Mouse (Mus musculus) fat pad, adult 2 months (tissue): ENCODE data around the gene Msln.

Experiments used
- DNase-seq: peaks from one replicate; pipeline ENCODE4 v3.0.0-alpha.2; 2011; ENCODE audit warnings: low read depth, low spot score; ENCODE audit errors: extremely low read depth

Gene Msln

DNA sequence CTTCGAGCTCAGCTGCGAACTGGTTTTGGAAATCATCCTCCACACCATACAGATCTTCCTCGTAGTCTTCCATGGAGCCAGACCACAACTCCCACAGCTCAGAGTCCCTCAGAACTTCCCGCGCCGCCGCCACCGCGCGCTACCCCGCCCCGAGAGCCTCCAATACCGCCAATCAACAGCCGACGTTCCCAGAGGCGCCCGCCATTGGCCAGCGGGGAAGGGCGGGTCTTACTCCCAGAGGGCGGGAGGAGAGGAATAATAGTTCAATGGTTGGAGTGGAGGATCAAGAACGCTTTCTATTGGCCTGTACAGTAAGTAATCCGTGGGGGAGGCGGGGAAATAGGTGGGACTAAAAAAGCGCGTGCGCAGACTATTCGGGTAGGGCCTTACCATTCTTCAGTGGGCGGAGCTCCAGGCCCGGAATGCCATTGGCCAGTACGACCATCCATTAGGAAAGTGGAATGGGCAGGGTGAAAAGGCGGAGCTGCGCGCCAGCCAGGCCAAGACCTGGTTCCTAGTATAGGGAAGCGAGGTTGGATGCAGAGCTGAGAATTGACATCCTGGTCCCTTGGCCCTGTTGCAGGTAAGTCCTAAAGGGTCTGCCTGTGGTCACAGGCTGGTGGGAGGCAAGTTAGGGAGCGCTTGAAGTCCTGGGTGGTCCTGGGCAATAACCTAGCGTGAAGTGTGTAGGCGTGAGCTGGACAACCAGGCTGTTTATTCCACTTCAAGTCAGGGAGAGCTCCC, 26.7 kb downstream of the Msln start, which contains the start of the genes Chtf18 and Rpusd1:
Chtf18 (minus strand) TSS at position 155 of the 744 bp plus-strand sequence.
Rpusd1 (plus strand) TSS at position 406 of the 744 bp plus-strand sequence.
- DNase-seq = peak; percentile 94

DNA sequence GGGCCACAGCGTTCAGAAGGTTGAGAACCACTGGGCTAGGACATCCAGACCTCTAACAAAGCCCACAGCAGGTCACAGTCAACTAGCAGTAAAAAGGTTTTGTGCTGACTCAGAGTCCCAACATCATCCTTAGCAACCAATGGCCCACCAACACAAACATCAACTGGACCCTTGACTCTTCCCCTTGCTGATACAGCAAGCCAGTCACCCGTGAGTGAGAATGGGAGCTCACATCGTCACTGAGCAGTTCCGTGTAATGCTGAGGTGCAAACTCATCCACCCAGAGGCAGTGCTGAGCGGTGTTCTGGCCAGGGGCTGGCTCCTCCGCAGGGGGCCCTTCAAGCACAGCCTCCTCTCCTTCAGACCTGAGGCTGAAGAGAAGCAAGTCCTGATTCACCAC, 28.9 kb downstream of the Msln start:
- DNase-seq = no peak

- no peak for DNase-seq
These were observed 30.3 kb downstream of the Msln start for GRCm38 (mm10) chr17:25723919-25724318.

- no peak for DNase-seq
These were observed 30.7 kb downstream of the Msln start for GRCm38 (mm10) chr17:25723470-25723869.

GRCm38 (mm10) chr17:25721476-25721875, 32.7 kb downstream of the Msln start:
- no peak for DNase-seq

DNA sequence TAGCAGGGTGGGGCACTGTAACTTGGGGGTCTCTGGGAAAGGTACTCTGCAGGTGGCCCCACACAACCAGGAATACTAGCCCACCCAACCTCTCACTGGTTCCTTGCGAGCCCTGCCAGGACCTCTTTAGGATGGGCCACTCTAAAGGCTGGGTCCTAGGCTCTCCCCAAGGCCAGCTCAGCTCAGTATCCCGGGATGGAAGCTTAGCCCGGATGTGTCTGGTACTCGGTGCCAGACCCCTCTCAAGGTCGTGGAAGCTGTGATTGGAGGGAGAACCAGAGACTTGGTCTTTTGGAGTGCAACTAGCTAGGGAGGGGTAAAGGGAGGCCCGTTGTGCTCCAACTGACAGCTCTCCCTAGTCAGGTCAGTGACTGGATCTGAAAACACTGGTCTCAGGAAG, 36.5 kb downstream of the Msln start:
- DNase-seq = no peak

- DNase-seq = no peak
These were observed 37.2 kb downstream of the Msln start, which contains the start of gene Gng13 for GRCm38 (mm10) chr17:25716711-25717637. Gene Gng13 (plus strand): TSS chr17:25717171.

- DNase-seq = no peak
These were observed 38.0 kb downstream of the Msln start for GRCm38 (mm10) chr17:25716130-25716529.

GRCm38 (mm10) chr17:25715627-25716026, 38.6 kb downstream of the Msln start:
- no peak for DNase-seq

GRCm38 (mm10) chr17:25711136-25711535, 43.0 kb downstream of the Msln start:
- DNase-seq = no peak

DNA sequence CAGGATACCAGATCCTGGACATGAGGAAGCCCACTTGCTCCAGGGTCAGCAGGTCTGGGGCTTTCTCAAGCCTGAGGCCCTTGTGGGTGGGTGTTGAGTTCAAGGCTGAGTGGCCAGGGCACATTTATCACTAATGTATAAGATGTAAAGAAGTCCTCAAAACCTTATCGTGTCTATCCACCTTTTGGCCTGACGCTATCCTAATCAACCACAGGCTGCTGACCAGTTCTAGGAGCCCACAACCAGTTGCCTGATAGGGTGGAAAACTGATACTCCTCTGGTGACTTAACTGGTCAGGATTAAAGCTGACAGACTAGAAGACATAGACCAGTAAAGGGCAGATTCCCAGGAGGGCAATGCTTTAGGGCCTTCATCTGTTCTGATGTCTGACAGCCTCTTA, 44.2 kb downstream of the Msln start:
- no peak for DNase-seq

DNA sequence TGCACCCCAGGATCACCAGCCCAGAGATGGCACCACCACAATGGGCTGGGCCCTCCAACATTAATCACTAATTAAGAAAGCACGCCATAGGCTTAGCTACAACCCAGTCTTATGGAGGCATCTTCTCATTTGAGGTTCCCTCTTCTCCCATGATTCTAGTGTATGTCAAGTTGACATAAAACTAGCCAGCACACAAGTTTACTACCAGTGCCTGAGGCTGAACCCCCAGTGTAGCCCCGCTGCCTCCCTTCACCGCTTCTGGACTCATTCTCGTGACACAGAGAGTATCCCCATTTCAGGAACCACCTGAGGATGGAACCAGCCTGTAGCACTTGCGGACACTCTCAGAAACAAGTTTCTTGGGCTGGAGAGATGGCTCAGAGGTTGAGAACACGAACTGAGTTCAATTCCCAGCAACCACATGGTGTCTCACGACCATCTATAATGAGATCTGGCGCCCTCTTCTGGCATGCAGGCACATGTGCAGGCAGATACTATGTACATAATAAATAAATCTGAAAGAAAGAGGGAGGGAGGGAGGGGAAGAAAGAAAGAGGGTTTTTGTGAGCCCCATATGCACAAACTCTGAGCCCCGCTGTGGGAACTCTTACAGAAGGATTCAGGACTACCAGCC, 53.2 kb downstream of the Msln start:
- DNase-seq = no peak
